8 mouse cellular contexts compared by ENCODE assay signal in the genomic region with DNA sequence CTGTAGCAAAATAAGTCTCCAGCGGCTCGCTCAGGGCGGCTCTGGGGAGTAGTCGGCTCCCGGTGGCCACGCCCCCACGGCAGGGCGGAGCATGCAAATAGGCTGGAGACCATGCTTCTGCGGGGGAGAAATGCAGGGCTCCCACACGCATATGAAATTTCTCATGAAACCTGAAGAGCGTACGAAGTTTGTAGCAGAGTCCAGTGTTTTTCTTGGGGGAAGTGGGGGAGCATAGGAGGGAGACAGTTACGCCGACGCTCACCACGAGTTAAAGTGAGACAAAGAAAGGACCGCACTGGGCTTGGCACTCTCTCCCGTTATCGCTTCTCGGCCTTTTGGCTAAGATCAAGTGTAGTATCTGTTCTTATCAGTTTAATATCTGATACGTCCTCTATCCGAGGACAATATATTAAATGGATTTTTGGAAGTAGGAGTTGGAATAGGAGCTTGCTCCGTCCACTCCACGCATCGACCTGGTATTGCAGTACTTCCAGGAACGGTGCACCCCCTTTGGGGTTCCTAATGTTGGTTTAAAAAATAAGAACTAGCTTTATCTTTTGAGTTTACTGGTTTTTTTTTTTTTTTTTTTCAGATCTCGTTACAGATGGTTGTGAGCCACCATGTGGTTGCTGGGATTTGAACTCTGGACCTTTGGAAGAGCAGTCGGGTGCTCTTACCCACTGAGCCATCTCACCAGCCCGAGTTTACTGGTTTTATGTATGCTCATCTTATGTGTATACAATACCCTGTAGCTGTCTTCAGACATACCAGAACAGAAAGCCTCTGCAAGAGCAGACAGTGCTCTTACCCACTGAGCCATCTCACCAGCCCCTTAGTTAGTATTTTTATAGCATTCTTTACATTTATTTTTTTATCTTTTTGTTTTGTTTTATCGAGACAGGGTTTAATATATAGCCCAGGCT. TPM values are rescaled to one million over a fixed set of nuclear protein-coding genes. Genes with fewer than 3 reads are reported as not detected.
DNase-seq lines count a peak whose midpoint lies in the region; ATAC-seq and TF ChIP-seq lines count a peak whose summit lies in the region.
"Not testable (repeated sequence)": the region's sequence is repeated elsewhere in the genome, so short reads cannot be mapped to it uniquely, and the experiment has no call there.

No protein-coding gene starts in this region.

- peaks cover 55% of the 10 kb centered on the region for H3K27me3 ChIP-seq in CH12.LX (replicated peaks)
- H3K27me3 ChIP-seq in heart, postnatal 0 days (ENCODE audit: control insufficient read depth, insufficient read depth, low read length); neural tube, embryonic 13.5 days; testis, adult 2 months (ENCODE audit: control insufficient read depth, insufficient read depth, low read length): not testable (repeated sequence)

- peak; percentile 95 for DNase-seq in CH12.LX (ENCODE audit: extremely low read depth)
- DNase-seq in c-Kit-positive CD71-negative TER-119-negative erythroid progenitor cells, embryonic 14.5 days (ENCODE audit: low read depth): peak; percentile 84
- DNase-seq in heart, postnatal 0 days (ENCODE audit: low spot score): peak; percentile 34
- peak; percentile 86 for DNase-seq in kidney, postnatal 14 days
- DNase-seq in lung, adult 18-20 months: peak; percentile 79 to 83

- TF ChIP-seq CTCF in CH12.LX (conservative IDR thresholded peaks at IDR 0.05 in 1 of 2, IDR thresholded peaks at IDR 0.05 in 1 of 2; ENCODE audit: low read depth in 2 of 2, low read length in 2 of 2); heart, postnatal 0 days (IDR thresholded peaks at IDR 0.05; ENCODE audit: low read depth); testis, adult 2 months (IDR thresholded peaks at IDR 0.05; ENCODE audit: control insufficient read depth, insufficient read depth, insufficient replicate concordance, low read depth, low read length): not testable (repeated sequence)

- H3K79me2 ChIP-seq in CH12.LX (replicated peaks; ENCODE audit: control insufficient read depth, extremely low read depth, insufficient read depth, poor library complexity, severe bottlenecking): not testable (repeated sequence)

- dilution Hi-C loops in CH12.LX (cut with MboI; ENCODE audit: extremely low pct_ligation_motif_present, extremely low pct_unique_long_range_greater_than_20kb, low sequenced_read_pairs): not testable (repeated sequence)

- H3K27ac ChIP-seq in CH12.LX (ENCODE audit: insufficient read depth, low read depth): peak overlapping the region; percentile 51
- H3K27ac ChIP-seq in heart, postnatal 0 days (ENCODE audit: low read depth); testis, adult 2 months (ENCODE audit: control insufficient read depth, insufficient read depth, low read depth, low read length): not testable (repeated sequence)
- peak overlapping the region; percentile 46; the same call in 1 of the 2 replicates for H3K27ac ChIP-seq in neural tube, embryonic 13.5 days (replicated peaks)

- peak overlapping the region; percentile 45 for H3K4me2 ChIP-seq in CH12.LX (ENCODE audit: insufficient read depth, low read depth, poor library complexity, severe bottlenecking)
- peak overlapping the region; percentile 59 for H3K4me2 ChIP-seq in heart, postnatal 0 days (ENCODE audit: low read depth, low read length)
- H3K4me2 ChIP-seq in neural tube, embryonic 13.5 days: peak overlapping the region; percentile 60

- H3K9me3 ChIP-seq in CH12.LX (replicated peaks; ENCODE audit: low read length); heart, postnatal 0 days (replicated peaks; ENCODE audit: control insufficient read depth, low read length); neural tube, embryonic 13.5 days: not testable (repeated sequence)

- TF ChIP-seq EP300 in CH12.LX (IDR thresholded peaks at IDR 0.05; ENCODE audit: low read length); heart, postnatal 0 days (IDR thresholded peaks at IDR 0.05; ENCODE audit: low read depth): not testable (repeated sequence)

- 2% methylated on average over 30 of the region's 30 CpGs for WGBS in heart, postnatal 0 days
- WGBS in neural tube, embryonic 13.5 days: 2% methylated on average over 30 of the region's 30 CpGs

- in situ Hi-C loops in CH12.LX (cut with MboI; ENCODE audit: low pct_ligation_motif_present, low pct_unique_long_range_greater_than_20kb, low sequenced_read_pairs): not testable (repeated sequence)

- not testable (repeated sequence) for TF ChIP-seq RAD21 in CH12.LX (IDR thresholded peaks at IDR 0.05; ENCODE audit: low read depth, low read length)

- not testable (repeated sequence) for H3K4me1 ChIP-seq in CH12.LX (ENCODE audit: control insufficient read depth in 1 of 2, insufficient read depth in 2 of 2); heart, postnatal 0 days (ENCODE audit: control insufficient read depth, insufficient read depth); neural tube, embryonic 13.5 days (replicated peaks); testis, adult 2 months (ENCODE audit: control insufficient read depth, insufficient read depth, low read length)

- peak; percentile 98 for ATAC-seq in erythroid progenitor cell, adult 5-6 weeks (replicated peaks; ENCODE audit: low FRiP score, poor library complexity, severe bottlenecking)
- peak; percentile 72 for ATAC-seq in heart, postnatal 0 days (ENCODE audit: insufficient read depth, low read depth)
- ATAC-seq in neural tube, embryonic 13.5 days (ENCODE audit: low read depth): peak; percentile 83; the same call in 1 of the 2 replicates

- TF ChIP-seq POLR2A in CH12.LX (IDR thresholded peaks at IDR 0.05; ENCODE audit: low read depth, low read length): peak; percentile 100
- TF ChIP-seq POLR2A in testis, adult 2 months (IDR thresholded peaks at IDR 0.05; ENCODE audit: control insufficient read depth, low read depth, low read length): peak; percentile 53; the same call in 1 of the 2 replicates

- not testable (repeated sequence) for H3K36me3 ChIP-seq in CH12.LX (replicated peaks in 1 of 2; ENCODE audit: control insufficient read depth in 1 of 2, insufficient read depth in 1 of 2, low read length in 1 of 2); heart, postnatal 0 days (replicated peaks; ENCODE audit: control insufficient read depth, insufficient read depth, low read length); neural tube, embryonic 13.5 days; testis, adult 2 months (ENCODE audit: control insufficient read depth, insufficient read depth, low read length)

- H3K4me3 ChIP-seq in CH12.LX (replicated peaks in 1 of 3; ENCODE audit: low read depth in 2 of 3, low read length in 2 of 3, poor library complexity in 1 of 3): not testable (repeated sequence)
- H3K4me3 ChIP-seq in heart, postnatal 0 days (ENCODE audit: low read depth, low read length): peak overlapping the region; percentile 31
- H3K4me3 ChIP-seq in neural tube, embryonic 13.5 days: peak overlapping the region; percentile 41
- peak overlapping the region; percentile 41 for H3K4me3 ChIP-seq in testis, adult 2 months (ENCODE audit: control insufficient read depth, low read depth, low read length)

- not testable (repeated sequence) for H3K9ac ChIP-seq in CH12.LX (ENCODE audit: insufficient read depth, low read depth)
- H3K9ac ChIP-seq in heart, postnatal 0 days (replicated peaks; ENCODE audit: low read depth, low read length): peak overlapping the region; percentile 42
- peak overlapping the region; percentile 67 for H3K9ac ChIP-seq in neural tube, embryonic 13.5 days

RNA-seq across cellular contexts. Expression of gene Gm11634, which starts 5.7 kb away (rescaled TPM):
- not detected in 2 replicates for total RNA-seq in CH12.LX (2012; rRNA removed)
- not detected in 2 replicates for total RNA-seq in CH12.LX (2014; rRNA removed)
- polyA plus RNA-seq in CH12.LX (2012; ENCODE audit: insufficient read length, low read depth): not detected in 2 replicates
- not detected in 2 replicates for total RNA-seq in erythroid progenitor cell, adult 5-6 weeks (2015; ENCODE audit: low replicate concordance)
- total RNA-seq in erythroid progenitor cell, adult 5-6 weeks (2017; ENCODE audit: low replicate concordance): not detected in 2 replicates
- not detected in 2 replicates for total RNA-seq in heart, postnatal 0 days (2014; rRNA removed; ENCODE audit: low replicate concordance)
- not detected in 2 replicates for polyA plus RNA-seq in heart, postnatal 0 days (2015; fragmentation: Nextera tagmentation; extraction: Ambion mirVana)
- not detected in 2 replicates for polyA plus RNA-seq in neural tube, embryonic 13.5 days (2015; fragmentation: Nextera tagmentation; extraction: Ambion mirVana)
- 64.9 and 69.4 TPM in 2 replicates for polyA plus RNA-seq in testis, adult 2 months (2012; rRNA removed)

RNA-seq across cellular contexts. Expression of gene Rdm1, which starts 22.2 kb away (rescaled TPM):
- total RNA-seq in CH12.LX (2012; rRNA removed) (22.2 and 28.5 TPM in 2 replicates), CH12.LX (2014; rRNA removed) (18.5 and 19.2 TPM in 2 replicates)
- 9.6 and 12.3 TPM in 2 replicates for polyA plus RNA-seq in CH12.LX (2012; ENCODE audit: insufficient read length, low read depth)
- total RNA-seq in erythroid progenitor cell, adult 5-6 weeks (2015; ENCODE audit: low replicate concordance): 81.1 and 91.4 TPM in 2 replicates
- total RNA-seq in erythroid progenitor cell, adult 5-6 weeks (2017; ENCODE audit: low replicate concordance): 34.5 and 43.0 TPM in 2 replicates
- 44.1 and 44.5 TPM in 2 replicates for total RNA-seq in heart, postnatal 0 days (2014; rRNA removed; ENCODE audit: low replicate concordance)
- 38.1 and 40.4 TPM in 2 replicates for polyA plus RNA-seq in heart, postnatal 0 days (2015; fragmentation: Nextera tagmentation; extraction: Ambion mirVana)
- polyA plus RNA-seq in neural tube, embryonic 13.5 days (2015; fragmentation: Nextera tagmentation; extraction: Ambion mirVana): 16.0 and 16.4 TPM in 2 replicates
- polyA plus RNA-seq in testis, adult 2 months (2012; rRNA removed): 7.8 and 13.8 TPM in 2 replicates

RNA-seq across cellular contexts. Expression of gene Tmem106a, which starts 22.8 kb away (rescaled TPM):
- total RNA-seq in CH12.LX (2012; rRNA removed): 1.4 and 2.2 TPM in 2 replicates
- 2.6 and 2.8 TPM in 2 replicates for total RNA-seq in CH12.LX (2014; rRNA removed)
- polyA plus RNA-seq in CH12.LX (2012; ENCODE audit: insufficient read length, low read depth): 6.8 and 9.1 TPM in 2 replicates
- 13.7 and 22.2 TPM in 2 replicates for total RNA-seq in erythroid progenitor cell, adult 5-6 weeks (2015; ENCODE audit: low replicate concordance)
- 2.6 and 3.0 TPM in 2 replicates for total RNA-seq in erythroid progenitor cell, adult 5-6 weeks (2017; ENCODE audit: low replicate concordance)
- total RNA-seq in heart, postnatal 0 days (2014; rRNA removed; ENCODE audit: low replicate concordance): 2.7 and 8.3 TPM in 2 replicates
- polyA plus RNA-seq in heart, postnatal 0 days (2015; fragmentation: Nextera tagmentation; extraction: Ambion mirVana): 4.2 TPM in 2 replicates
- 3.5 and 4.9 TPM in 2 replicates for polyA plus RNA-seq in neural tube, embryonic 13.5 days (2015; fragmentation: Nextera tagmentation; extraction: Ambion mirVana)
- polyA plus RNA-seq in testis, adult 2 months (2012; rRNA removed): 22.8 and 26.7 TPM in 2 replicates

RNA-seq across cellular contexts. Expression of gene Nbr1, which starts 52.8 kb away (rescaled TPM):
- total RNA-seq in CH12.LX (2012; rRNA removed) (39.4 and 52.2 TPM in 2 replicates), CH12.LX (2014; rRNA removed) (44.7 and 48.3 TPM in 2 replicates)
- 39.3 and 44.8 TPM in 2 replicates for polyA plus RNA-seq in CH12.LX (2012; ENCODE audit: insufficient read length, low read depth)
- total RNA-seq in erythroid progenitor cell, adult 5-6 weeks (2015; ENCODE audit: low replicate concordance): 108 and 112 TPM in 2 replicates
- total RNA-seq in erythroid progenitor cell, adult 5-6 weeks (2017; ENCODE audit: low replicate concordance): 82.8 and 107 TPM in 2 replicates
- 101 and 157 TPM in 2 replicates for total RNA-seq in heart, postnatal 0 days (2014; rRNA removed; ENCODE audit: low replicate concordance)
- 45.1 and 47.2 TPM in 2 replicates for polyA plus RNA-seq in heart, postnatal 0 days (2015; fragmentation: Nextera tagmentation; extraction: Ambion mirVana)
- 99.4 and 107 TPM in 2 replicates for polyA plus RNA-seq in neural tube, embryonic 13.5 days (2015; fragmentation: Nextera tagmentation; extraction: Ambion mirVana)
- 323 and 355 TPM in 2 replicates for polyA plus RNA-seq in testis, adult 2 months (2012; rRNA removed)

RNA-seq across cellular contexts. Expression of gene Brca1, which starts 53.0 kb away (rescaled TPM):
- total RNA-seq in CH12.LX (2012; rRNA removed) (33.0 and 37.4 TPM in 2 replicates), CH12.LX (2014; rRNA removed) (37.5 and 41.4 TPM in 2 replicates)
- 31.1 and 31.3 TPM in 2 replicates for polyA plus RNA-seq in CH12.LX (2012; ENCODE audit: insufficient read length, low read depth)
- 85.1 and 137 TPM in 2 replicates for total RNA-seq in erythroid progenitor cell, adult 5-6 weeks (2015; ENCODE audit: low replicate concordance)
- total RNA-seq in erythroid progenitor cell, adult 5-6 weeks (2017; ENCODE audit: low replicate concordance): 153 and 177 TPM in 2 replicates
- total RNA-seq in heart, postnatal 0 days (2014; rRNA removed; ENCODE audit: low replicate concordance): 4.7 and 5.2 TPM in 2 replicates
- polyA plus RNA-seq in heart, postnatal 0 days (2015; fragmentation: Nextera tagmentation; extraction: Ambion mirVana): 0.94 and 1.9 TPM in 2 replicates
- polyA plus RNA-seq in neural tube, embryonic 13.5 days (2015; fragmentation: Nextera tagmentation; extraction: Ambion mirVana): 3.0 and 3.2 TPM in 2 replicates
- 4.6 and 5.2 TPM in 2 replicates for polyA plus RNA-seq in testis, adult 2 months (2012; rRNA removed)

Comparison
In these comparisons a context has a peak if more than half of its experiments do, and no peak if none do; other contexts are left out.
1. DNase-seq: peak in every context shown above with its lines; median percentile 95 in CH12.LX; 86 in kidney, postnatal 14 days; 84 in c-Kit-positive CD71-negative TER-119-negative erythroid progenitor cells, embryonic 14.5 days; 81 in lung, adult 18-20 months; 34 in heart, postnatal 0 days.
2. RNA of gene Gm11634, which starts 5.7 kb away (polyA plus RNA-seq): 64.9 to 69.4 TPM in testis, adult 2 months; not detected in heart, postnatal 0 days, not detected in CH12.LX and not detected in neural tube, embryonic 13.5 days; every median in the first group is over 10 times any median in the second.
3. Peak in every context shown above with its lines, with median percentiles within 50 percentile points of each other: H3K4me2 ChIP-seq and ATAC-seq.